Mouse (Mus musculus) heart, adult 11 months (tissue): Measurements from ENCODE around the gene Ptprh.

Source experiments
- DNase-seq: peaks from one replicate; pipeline ENCODE4 v3.0.0; 2022

The Ptprh gene

GRCm38 (mm10) chr7:4603873-4604272, at the start of gene Ptprh:
Ptprh (minus strand) TSS chr7:4604041.
- DNase-seq, result peak; percentile 68

- DNase-seq, result no peak
These were observed 49.5 kb upstream of the Ptprh start for GRCm38 (mm10) chr7:4653351-4653750.

GRCm38 (mm10) chr7:4652726-4653125, 48.9 kb upstream of the Ptprh start:
- peak; percentile 80 for DNase-seq

GRCm38 (mm10) chr7:4651581-4651980, 47.7 kb upstream of the Ptprh start:
- DNase-seq, result no peak

- DNase-seq, result no peak
These were observed 44.2 kb upstream of the Ptprh start for GRCm38 (mm10) chr7:4647992-4648391.

- DNase-seq, result peak; percentile 96
These were observed 43.5 kb upstream of the Ptprh start for GRCm38 (mm10) chr7:4647291-4647690.

GRCm38 (mm10) chr7:4646806-4647205, 43.0 kb upstream of the Ptprh start:
- no peak for DNase-seq

GRCm38 (mm10) chr7:4643225-4643624, 39.4 kb upstream of the Ptprh start:
- DNase-seq, result no peak

- no peak for DNase-seq
These were observed 38.1 kb upstream of the Ptprh start for GRCm38 (mm10) chr7:4641956-4642355.

GRCm38 (mm10) chr7:4641155-4641554, 37.3 kb upstream of the Ptprh start:
- no peak for DNase-seq

- DNase-seq, result peak; percentile 53
These were observed 32.3 kb upstream of the Ptprh start for GRCm38 (mm10) chr7:4636179-4636578.

GRCm38 (mm10) chr7:4631031-4631430, 27.2 kb upstream of the Ptprh start, which contains the start of gene Tmem86b:
Tmem86b (minus strand) TSS chr7:4631422.
- peak; percentile 85 for DNase-seq

- DNase-seq, result no peak
These were observed 26.4 kb upstream of the Ptprh start for GRCm38 (mm10) chr7:4630198-4630597.

GRCm38 (mm10) chr7:4629586-4629985, 25.7 kb upstream of the Ptprh start:
- DNase-seq, result no peak

- no peak for DNase-seq
These were observed 22.1 kb upstream of the Ptprh start for GRCm38 (mm10) chr7:4625928-4626327.

GRCm38 (mm10) chr7:4624343-4624742, 20.5 kb upstream of the Ptprh start:
- DNase-seq, result no peak

- no peak for DNase-seq
These were observed 19.8 kb upstream of the Ptprh start for GRCm38 (mm10) chr7:4623544-4624189.

GRCm38 (mm10) chr7:4619979-4620378, 16.1 kb upstream of the Ptprh start:
- no peak for DNase-seq

GRCm38 (mm10) chr7:4613740-4614403, 10.0 kb upstream of the Ptprh start:
- DNase-seq, result peak; percentile 63

GRCm38 (mm10) chr7:4612956-4613355, 9.1 kb upstream of the Ptprh start:
- no peak for DNase-seq

GRCm38 (mm10) chr7:4612386-4612785, 8.5 kb upstream of the Ptprh start:
- DNase-seq, result peak; percentile 59

- DNase-seq, result peak; percentile 67
These were observed 8.1 kb upstream of the Ptprh start for GRCm38 (mm10) chr7:4611921-4612341.

- peak; percentile 70 for DNase-seq
These were observed 7.7 kb upstream of the Ptprh start for GRCm38 (mm10) chr7:4611511-4611910.

GRCm38 (mm10) chr7:4608002-4608401, 4.2 kb upstream of the Ptprh start:
- no peak for DNase-seq

GRCm38 (mm10) chr7:4602969-4603368, 872 bp downstream of the Ptprh start:
- DNase-seq, result peak; percentile 74
